Mouse (Mus musculus) layer of hippocampus, adult 9-10 months (tissue): Measurements from ENCODE around the gene Pygl.

Experiments
- DNase-seq: peaks from one replicate; pipeline ENCODE4 v3.0.0; 2022; ENCODE audit warnings: low spot score

The Pygl gene

GRCm38 (mm10) chr12:70231294-70231693, at the start of gene Pygl:
Gene Pygl, minus strand, starts transcription at chr12:70231488.
- no peak for DNase-seq

GRCm38 (mm10) chr12:70280930-70281329, 49.6 kb upstream of the Pygl start:
- no peak for DNase-seq

GRCm38 (mm10) chr12:70280381-70280780, 49.1 kb upstream of the Pygl start:
- no peak for DNase-seq

GRCm38 (mm10) chr12:70277071-70277939, 46.0 kb upstream of the Pygl start:
- DNase-seq, result no peak

GRCm38 (mm10) chr12:70269724-70270123, 38.4 kb upstream of the Pygl start:
- no peak for DNase-seq

- no peak for DNase-seq
Observed at GRCm38 (mm10) chr12:70267314-70267713, 36.0 kb upstream of the Pygl start.

GRCm38 (mm10) chr12:70266494-70266931, 35.2 kb upstream of the Pygl start:
- no peak for DNase-seq

GRCm38 (mm10) chr12:70263721-70264120, 32.4 kb upstream of the Pygl start:
- no peak for DNase-seq

GRCm38 (mm10) chr12:70262271-70262953, 31.1 kb upstream of the Pygl start:
- DNase-seq, result no peak

- DNase-seq, result no peak
Observed at GRCm38 (mm10) chr12:70251210-70251884, 20.1 kb upstream of the Pygl start.

- no peak for DNase-seq
Observed at GRCm38 (mm10) chr12:70249616-70250157, 18.4 kb upstream of the Pygl start.

GRCm38 (mm10) chr12:70247683-70248474, 16.6 kb upstream of the Pygl start:
- no peak for DNase-seq

GRCm38 (mm10) chr12:70242550-70242949, 11.3 kb upstream of the Pygl start:
- no peak for DNase-seq

- no peak for DNase-seq
Observed at GRCm38 (mm10) chr12:70239741-70240140, 8.5 kb upstream of the Pygl start.

- no peak for DNase-seq
Observed at GRCm38 (mm10) chr12:70238604-70239003, 7.3 kb upstream of the Pygl start.

- no peak for DNase-seq
Observed at GRCm38 (mm10) chr12:70234938-70235484, 3.7 kb upstream of the Pygl start.

GRCm38 (mm10) chr12:70234411-70234810, 3.1 kb upstream of the Pygl start:
- DNase-seq, result no peak

- no peak for DNase-seq
Observed at GRCm38 (mm10) chr12:70233637-70234315, 2.5 kb upstream of the Pygl start.

GRCm38 (mm10) chr12:70232020-70232544, 794 bp upstream of the Pygl start:
- no peak for DNase-seq

- DNase-seq, result no peak
Observed at GRCm38 (mm10) chr12:70228155-70228554, 3.1 kb downstream of the Pygl start.
